23 mouse cellular contexts compared by ENCODE assay signal in the genomic region with DNA sequence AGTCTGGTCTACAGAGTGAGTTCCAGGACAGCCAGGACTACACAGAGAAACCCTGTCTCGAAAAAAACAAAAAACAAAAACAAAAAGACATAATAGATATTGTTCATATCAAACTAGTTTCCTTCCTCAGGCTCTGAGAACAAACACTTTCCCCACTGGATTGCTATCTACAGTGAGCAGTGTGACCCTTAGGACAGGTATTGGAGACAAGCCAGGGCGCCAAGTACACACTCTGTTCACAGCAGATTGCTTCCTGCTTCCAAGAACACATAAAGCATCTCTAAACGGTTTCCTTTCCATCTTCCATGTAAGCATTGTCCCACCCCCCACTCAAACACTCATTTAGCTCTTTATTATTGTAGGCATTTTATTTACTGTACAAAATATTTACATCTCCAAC. TPM values are rescaled to one million over a fixed set of nuclear protein-coding genes. Genes with fewer than 3 reads are reported as not detected.
"Had no signal": no experiment of that assay in that cellular context is flagged by ENCODE, and none has a peak within 500 bp of the region (broad histone marks: within the 10 kb centered on the region; RNA-seq: fewer than 3 reads in every experiment).

No protein-coding gene starts in this region.

- H3K27ac ChIP-seq: gastrocnemius, adult 2 months; heart, embryonic 10.5 days; hindbrain, embryonic 13.5 days; hindbrain, embryonic 15.5 days; hindbrain, postnatal 0 days; limb, embryonic 13.5 days; limb, embryonic 15.5 days; liver, embryonic 13.5 days had no signal

- H3K9me3 ChIP-seq: heart, embryonic 10.5 days; heart, embryonic 12.5 days; hindbrain, embryonic 13.5 days; hindbrain, embryonic 15.5 days; limb, embryonic 13.5 days; limb, embryonic 15.5 days; liver, embryonic 13.5 days had no signal

- DNase-seq: gastrocnemius, adult 2 months; gastrocnemius, postnatal 10 days; gastrocnemius, postnatal 25 days; heart, adult 18-20 months; heart, postnatal 10 days; kidney, adult 11 months; kidney, adult 8-10 months; kidney, postnatal 10 days; kidney, postnatal 25 days; layer of hippocampus, adult 9-11 months; layer of hippocampus, postnatal 36 days; left cerebral cortex, postnatal 4 days; liver, embryonic 13.5 days had no signal

- H3K4me1 ChIP-seq: heart, embryonic 10.5 days; hindbrain, embryonic 15.5 days; liver, embryonic 13.5 days had no signal

- H3K4me3 ChIP-seq: gastrocnemius, adult 2 months; heart, embryonic 10.5 days; heart, embryonic 12.5 days; hindbrain, embryonic 13.5 days; hindbrain, embryonic 15.5 days; limb, embryonic 13.5 days; limb, embryonic 15.5 days; liver, embryonic 13.5 days had no signal

- ATAC-seq: hindbrain, postnatal 0 days; intestine, embryonic 16.5 days had no signal

- H3K9ac ChIP-seq: heart, embryonic 12.5 days; hindbrain, embryonic 13.5 days; hindbrain, embryonic 15.5 days; limb, embryonic 13.5 days; limb, embryonic 15.5 days; liver, embryonic 13.5 days had no signal

- H3K4me2 ChIP-seq: heart, embryonic 12.5 days; hindbrain, embryonic 13.5 days; hindbrain, embryonic 15.5 days; limb, embryonic 13.5 days; limb, embryonic 15.5 days; liver, embryonic 13.5 days had no signal

- H3K27me3 ChIP-seq: heart, embryonic 12.5 days; hindbrain, embryonic 13.5 days; hindbrain, embryonic 15.5 days; limb, embryonic 13.5 days; limb, embryonic 15.5 days; liver, embryonic 13.5 days had no signal

RNA-seq across cellular contexts. Expression of a gene that starts 41.5 kb away (rescaled TPM):
- total RNA-seq: granulocyte monocyte progenitor cell, adult 5-6 weeks; hematopoietic stem cell, adult 5-6 weeks had no signal
